Mouse (Mus musculus): ENCODE results near the gene Selenbp1. TPM values are rescaled to one million over a fixed set of nuclear protein-coding genes. Genes with fewer than 3 reads are reported as not detected.
A peak's percentile ranks its signal among the peaks of the same experiment; 100 is the strongest.
"Not testable (repeated sequence)": the region's sequence is repeated elsewhere in the genome, so short reads cannot be mapped to it uniquely, and the experiment has no call there.

Selenbp1 gene
- polyA plus RNA-seq, 1 experiment from 2014 or later = 124 TPM

GRCm38 (mm10) chr3:94930386-94931266, 2.2 kb upstream of the Selenbp1 start:
- not testable (repeated sequence) for H3K9ac ChIP-seq (ENCODE audit: low read length); H3K9me3 ChIP-seq (replicated peaks; ENCODE audit: control insufficient read depth, low read length); H3K4me2 ChIP-seq (ENCODE audit: low read depth, low read length); H3K4me3 ChIP-seq (ENCODE audit: low read length); H3K36me3 ChIP-seq (ENCODE audit: control insufficient read depth, insufficient read depth); ATAC-seq (replicated peaks; ENCODE audit: extremely low read depth, insufficient read depth, low FRiP score); H3K27me3 ChIP-seq (ENCODE audit: control insufficient read depth, insufficient read depth, low read length)
- Histone ChIP-seq H3K4me1 (ENCODE audit: control insufficient read depth, insufficient read depth, low read length) (peaks cover 10% of the 10 kb centered on the region), H3K27ac (ENCODE audit: low read length) (peak overlapping the region; percentile 54)
- 39% methylated on average over 7 of the region's 7 CpGs for WGBS

- H3K27me3 ChIP-seq (ENCODE audit: control insufficient read depth, insufficient read depth, low read length); ATAC-seq (replicated peaks; ENCODE audit: extremely low read depth, insufficient read depth, low FRiP score); H3K27ac ChIP-seq (ENCODE audit: low read length); H3K4me3 ChIP-seq (ENCODE audit: low read length); H3K9me3 ChIP-seq (replicated peaks; ENCODE audit: control insufficient read depth, low read length); H3K9ac ChIP-seq (ENCODE audit: low read length); H3K36me3 ChIP-seq (ENCODE audit: control insufficient read depth, insufficient read depth); H3K4me2 ChIP-seq (ENCODE audit: low read depth, low read length): not testable (repeated sequence)
- 68% methylated on average over 10 of the region's 10 CpGs for WGBS
- H3K4me1 ChIP-seq (ENCODE audit: control insufficient read depth, insufficient read depth, low read length) = peaks cover 10% of the 10 kb centered on the region
These were observed 1.3 kb upstream of the Selenbp1 start for GRCm38 (mm10) chr3:94931427-94932082.

- H3K4me2 ChIP-seq (ENCODE audit: low read depth, low read length); H3K27me3 ChIP-seq (ENCODE audit: control insufficient read depth, insufficient read depth, low read length); H3K9ac ChIP-seq (ENCODE audit: low read length); H3K9me3 ChIP-seq (replicated peaks; ENCODE audit: control insufficient read depth, low read length); H3K4me3 ChIP-seq (ENCODE audit: low read length); H3K36me3 ChIP-seq (ENCODE audit: control insufficient read depth, insufficient read depth); ATAC-seq (replicated peaks; ENCODE audit: extremely low read depth, insufficient read depth, low FRiP score): not testable (repeated sequence)
- 52% methylated on average over 2 of the region's 2 CpGs for WGBS
- peaks cover 10% of the 10 kb centered on the region for H3K4me1 ChIP-seq (ENCODE audit: control insufficient read depth, insufficient read depth, low read length)
- peak overlapping the region; percentile 98 for H3K27ac ChIP-seq (ENCODE audit: low read length)
These were observed 577 bp upstream of the Selenbp1 start for GRCm38 (mm10) chr3:94932279-94932678.

GRCm38 (mm10) chr3:94933604-94934003, 748 bp downstream of the Selenbp1 start:
- H3K27me3 ChIP-seq (ENCODE audit: control insufficient read depth, insufficient read depth, low read length); ATAC-seq (replicated peaks; ENCODE audit: extremely low read depth, insufficient read depth, low FRiP score); H3K36me3 ChIP-seq (ENCODE audit: control insufficient read depth, insufficient read depth); H3K9me3 ChIP-seq (replicated peaks; ENCODE audit: control insufficient read depth, low read length); H3K9ac ChIP-seq (ENCODE audit: low read length): not testable (repeated sequence)
- Histone ChIP-seq H3K27ac (ENCODE audit: low read length) (peak overlapping the region; percentile 98), H3K4me1 (ENCODE audit: control insufficient read depth, insufficient read depth, low read length) (peaks cover 10% of the 10 kb centered on the region), H3K4me2 (ENCODE audit: low read depth, low read length) (peak overlapping the region; percentile 80), H3K4me3 (ENCODE audit: low read length) (peak overlapping the region; percentile 61)
- no CpG with 5 or more reads among the region's 2 CpGs for WGBS

- H3K27ac ChIP-seq (ENCODE audit: low read length); H3K9me3 ChIP-seq (replicated peaks; ENCODE audit: control insufficient read depth, low read length); H3K27me3 ChIP-seq (ENCODE audit: control insufficient read depth, insufficient read depth, low read length); H3K9ac ChIP-seq (ENCODE audit: low read length); H3K4me3 ChIP-seq (ENCODE audit: low read length); ATAC-seq (replicated peaks; ENCODE audit: extremely low read depth, insufficient read depth, low FRiP score); H3K36me3 ChIP-seq (ENCODE audit: control insufficient read depth, insufficient read depth); H3K4me2 ChIP-seq (ENCODE audit: low read depth, low read length): not testable (repeated sequence)
- 94% methylated on average over 3 of the region's 3 CpGs for WGBS
- peaks cover 10% of the 10 kb centered on the region for H3K4me1 ChIP-seq (ENCODE audit: control insufficient read depth, insufficient read depth, low read length)
These were observed 1.7 kb downstream of the Selenbp1 start for GRCm38 (mm10) chr3:94934564-94934963.

- not testable (repeated sequence) for H3K27ac ChIP-seq (ENCODE audit: low read length); ATAC-seq (replicated peaks; ENCODE audit: extremely low read depth, insufficient read depth, low FRiP score); H3K9ac ChIP-seq (ENCODE audit: low read length); H3K9me3 ChIP-seq (replicated peaks; ENCODE audit: control insufficient read depth, low read length); H3K27me3 ChIP-seq (ENCODE audit: control insufficient read depth, insufficient read depth, low read length); H3K36me3 ChIP-seq (ENCODE audit: control insufficient read depth, insufficient read depth); H3K4me2 ChIP-seq (ENCODE audit: low read depth, low read length); H3K4me3 ChIP-seq (ENCODE audit: low read length)
- 63% methylated on average over 3 of the region's 3 CpGs for WGBS
- peaks cover 10% of the 10 kb centered on the region for H3K4me1 ChIP-seq (ENCODE audit: control insufficient read depth, insufficient read depth, low read length)
These were observed 2.5 kb downstream of the Selenbp1 start for GRCm38 (mm10) chr3:94935332-94935731.

- WGBS = 78% methylated on average over 5 of the region's 5 CpGs
- H3K4me3 ChIP-seq (ENCODE audit: low read length); H3K27me3 ChIP-seq (ENCODE audit: control insufficient read depth, insufficient read depth, low read length); ATAC-seq (replicated peaks; ENCODE audit: extremely low read depth, insufficient read depth, low FRiP score); H3K9me3 ChIP-seq (replicated peaks; ENCODE audit: control insufficient read depth, low read length); H3K27ac ChIP-seq (ENCODE audit: low read length); H3K9ac ChIP-seq (ENCODE audit: low read length); H3K36me3 ChIP-seq (ENCODE audit: control insufficient read depth, insufficient read depth); H3K4me2 ChIP-seq (ENCODE audit: low read depth, low read length); H3K4me1 ChIP-seq (ENCODE audit: control insufficient read depth, insufficient read depth, low read length): not testable (repeated sequence)
These were observed 3.3 kb downstream of the Selenbp1 start for GRCm38 (mm10) chr3:94936147-94936546.

GRCm38 (mm10) chr3:94937194-94937593, 4.3 kb downstream of the Selenbp1 start:
- not testable (repeated sequence) for H3K4me3 ChIP-seq (ENCODE audit: low read length); H3K36me3 ChIP-seq (ENCODE audit: control insufficient read depth, insufficient read depth); H3K9me3 ChIP-seq (replicated peaks; ENCODE audit: control insufficient read depth, low read length); H3K9ac ChIP-seq (ENCODE audit: low read length); H3K4me2 ChIP-seq (ENCODE audit: low read depth, low read length); H3K4me1 ChIP-seq (ENCODE audit: control insufficient read depth, insufficient read depth, low read length); ATAC-seq (replicated peaks; ENCODE audit: extremely low read depth, insufficient read depth, low FRiP score); H3K27ac ChIP-seq (ENCODE audit: low read length); H3K27me3 ChIP-seq (ENCODE audit: control insufficient read depth, insufficient read depth, low read length)
- 89% methylated on average over 6 of the region's 7 CpGs for WGBS

GRCm38 (mm10) chr3:94940033-94940432, 7.2 kb downstream of the Selenbp1 start:
- not testable (repeated sequence) for H3K36me3 ChIP-seq (ENCODE audit: control insufficient read depth, insufficient read depth); H3K4me2 ChIP-seq (ENCODE audit: low read depth, low read length); H3K4me1 ChIP-seq (ENCODE audit: control insufficient read depth, insufficient read depth, low read length); H3K27me3 ChIP-seq (ENCODE audit: control insufficient read depth, insufficient read depth, low read length); H3K9ac ChIP-seq (ENCODE audit: low read length); H3K27ac ChIP-seq (ENCODE audit: low read length); H3K9me3 ChIP-seq (replicated peaks; ENCODE audit: control insufficient read depth, low read length); H3K4me3 ChIP-seq (ENCODE audit: low read length)
- ATAC-seq (replicated peaks; ENCODE audit: extremely low read depth, insufficient read depth, low FRiP score) = peak; percentile 24; the same call in 1 of the 2 replicates
- 30% methylated on average over 9 of the region's 9 CpGs for WGBS
